In the genomic region with DNA sequence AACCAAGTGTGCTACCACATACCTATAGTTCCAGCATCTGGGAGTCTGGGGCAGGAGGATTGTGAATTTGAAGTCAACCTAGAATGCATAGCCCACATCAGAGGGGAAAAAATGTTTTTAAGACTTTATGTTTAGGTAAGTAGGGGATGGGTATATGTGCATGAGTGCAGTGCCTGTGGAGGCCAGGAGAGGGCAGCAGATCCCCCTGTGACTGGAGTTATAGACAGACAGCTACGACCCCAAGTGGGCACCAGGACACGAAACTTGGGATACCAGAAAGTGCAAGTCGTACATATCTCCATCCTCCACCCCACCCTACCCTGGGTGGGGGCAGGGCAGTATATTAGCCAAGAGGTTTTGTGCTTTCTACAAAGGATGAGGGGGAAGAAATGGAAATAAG, we compare ENCODE assay signal across 8 mouse cellular contexts. TPM values are rescaled to one million over a fixed set of nuclear protein-coding genes. Genes with fewer than 3 reads are reported as not detected.
A peak's percentile ranks its signal among the peaks of the same experiment; 100 is the strongest.
DNase-seq lines count a peak whose midpoint lies in the region; ATAC-seq and TF ChIP-seq lines count a peak whose summit lies in the region.

No protein-coding gene starts in this region.

- H3K9ac ChIP-seq in kidney, postnatal 0 days (ENCODE audit: low read depth, low read length) = no peak overlapping the region
- H3K9ac ChIP-seq in CH12.LX (ENCODE audit: insufficient read depth, low read depth) = no peak overlapping the region
- H3K9ac ChIP-seq in liver, embryonic 13.5 days = no peak overlapping the region

- 70% methylated on average over 3 of the region's 3 CpGs for whole genome bisulfite sequencing in kidney, postnatal 0 days
- WGBS in liver, embryonic 13.5 days (ENCODE audit: insufficient replicate concordance) = 28% methylated on average over 3 of the region's 3 CpGs

- no peak overlapping the region for H3K4me3 ChIP-seq in kidney, postnatal 0 days (replicated peaks; ENCODE audit: low read depth, low read length)
- no peak overlapping the region for H3K4me3 ChIP-seq in CH12.LX (replicated peaks in 1 of 3; ENCODE audit: low read depth in 2 of 3, low read length in 2 of 3, poor library complexity in 1 of 3)
- no peak overlapping the region for H3K4me3 ChIP-seq in liver, embryonic 13.5 days (replicated peaks)

- TF ChIP-seq CTCF in kidney, postnatal 0 days (IDR thresholded peaks at IDR 0.05; ENCODE audit: low read depth) = peak; percentile 78
- peak; percentile 68 to 91 for TF ChIP-seq CTCF in CH12.LX (conservative IDR thresholded peaks at IDR 0.05 in 1 of 2, IDR thresholded peaks at IDR 0.05 in 1 of 2; ENCODE audit: low read depth in 2 of 2, low read length in 2 of 2)

- in situ Hi-C loops in CH12.LX (cut with MboI; ENCODE audit: low pct_ligation_motif_present, low pct_unique_long_range_greater_than_20kb, low sequenced_read_pairs) = no loop called here

- dilution Hi-C loops in CH12.LX (cut with MboI; ENCODE audit: extremely low pct_ligation_motif_present, extremely low pct_unique_long_range_greater_than_20kb, low sequenced_read_pairs) = no loop called here

- peak; percentile 58 for TF ChIP-seq RAD21 in CH12.LX (IDR thresholded peaks at IDR 0.05; ENCODE audit: low read depth, low read length)

- H3K36me3 ChIP-seq in kidney, postnatal 0 days (ENCODE audit: insufficient read depth, low read length) = peaks cover 38% of the 10 kb centered on the region
- H3K36me3 ChIP-seq in CH12.LX (replicated peaks in 1 of 2; ENCODE audit: control insufficient read depth in 1 of 2, insufficient read depth in 1 of 2, low read length in 1 of 2) = peaks cover 53 to 80% of the 10 kb centered on the region in 2 experiments
- peaks cover 67% of the 10 kb centered on the region for H3K36me3 ChIP-seq in liver, embryonic 13.5 days

- no peaks in the 10 kb centered on the region for H3K9me3 ChIP-seq in kidney, postnatal 0 days (replicated peaks; ENCODE audit: low read length)
- peaks cover 5% of the 10 kb centered on the region for H3K9me3 ChIP-seq in CH12.LX (replicated peaks; ENCODE audit: low read length)
- no peaks in the 10 kb centered on the region for H3K9me3 ChIP-seq in liver, embryonic 13.5 days (replicated peaks)

- no peak for TF ChIP-seq EP300 in CH12.LX (IDR thresholded peaks at IDR 0.05; ENCODE audit: low read length)

- no peak for TF ChIP-seq POLR2A in CH12.LX (IDR thresholded peaks at IDR 0.05; ENCODE audit: low read depth, low read length)

- ATAC-seq in kidney, postnatal 0 days (replicated peaks; ENCODE audit: low FRiP score, low read depth) = no peak
- no peak for ATAC-seq in liver, embryonic 13.5 days (ENCODE audit: low read depth)

- H3K27ac ChIP-seq in kidney, postnatal 0 days = no peak overlapping the region
- H3K27ac ChIP-seq in CH12.LX (ENCODE audit: insufficient read depth, low read depth) = no peak overlapping the region
- H3K27ac ChIP-seq in liver, embryonic 13.5 days = no peak overlapping the region

- H3K79me2 ChIP-seq in CH12.LX (replicated peaks; ENCODE audit: control insufficient read depth, extremely low read depth, insufficient read depth, poor library complexity, severe bottlenecking) = peaks cover 3% of the 10 kb centered on the region; the same call in 1 of the 2 replicates

- no peaks in the 10 kb centered on the region for H3K27me3 ChIP-seq in kidney, postnatal 0 days (ENCODE audit: insufficient read depth, low read length)
- no peaks in the 10 kb centered on the region for H3K27me3 ChIP-seq in CH12.LX (replicated peaks)
- no peaks in the 10 kb centered on the region for H3K27me3 ChIP-seq in liver, embryonic 13.5 days

- DNase-seq in kidney, postnatal 0 days (ENCODE audit: low spot score) = no peak
- no peak for DNase-seq in kidney, adult 18-20 months
- DNase-seq in CH12.LX (ENCODE audit: extremely low read depth) (peak; percentile 62), adipocyte (ENCODE audit: low spot score) (peak; percentile 26)
- peak; percentile 26 for DNase-seq in liver, embryonic 13.5 days
- DNase-seq in frontal cortex, postnatal 25 days (ENCODE audit: low spot score in 2 of 2) = no peak
- DNase-seq in cerebellum, adult 9-10 months = no peak
- no peak for DNase-seq in left cerebral cortex, adult 8-10 months (ENCODE audit: low spot score in 2 of 2)

- no peaks in the 10 kb centered on the region for H3K4me1 ChIP-seq in kidney, postnatal 0 days (replicated peaks; ENCODE audit: insufficient read depth, low read length)
- H3K4me1 ChIP-seq in CH12.LX (ENCODE audit: control insufficient read depth in 1 of 2, insufficient read depth in 2 of 2) = peaks cover 3 to 18% of the 10 kb centered on the region in 2 experiments; a peak in 3 of 4 replicates
- peaks cover 12% of the 10 kb centered on the region for H3K4me1 ChIP-seq in liver, embryonic 13.5 days (replicated peaks)

- H3K4me2 ChIP-seq in kidney, postnatal 0 days (ENCODE audit: low read length) = no peak overlapping the region
- no peak overlapping the region for H3K4me2 ChIP-seq in CH12.LX (ENCODE audit: insufficient read depth, low read depth, poor library complexity, severe bottlenecking)
- H3K4me2 ChIP-seq in liver, embryonic 13.5 days = no peak overlapping the region

TF ChIP-seq in CH12.LX, 34 proteins besides CTCF, POLR2A, EP300 and RAD21 (continues in another document):
- no peak for TF ChIP-seq ETS1 (conservative IDR thresholded peaks at IDR 0.05; ENCODE audit: low read depth, low read length)
- TF ChIP-seq PAX5 (IDR thresholded peaks at IDR 0.05; ENCODE audit: low read length) = no peak
- TF ChIP-seq JUN (IDR thresholded peaks at IDR 0.05; ENCODE audit: insufficient read depth, low read depth, low read length) = no peak
- no peak for TF ChIP-seq NRF1 (IDR thresholded peaks at IDR 0.05; ENCODE audit: low read depth, low read length)
- peak; percentile 69 for TF ChIP-seq SMC3 (IDR thresholded peaks at IDR 0.05; ENCODE audit: low read depth, low read length)
- no peak for TF ChIP-seq BHLHE40 (IDR thresholded peaks at IDR 0.05; ENCODE audit: low read depth, low read length)
- peak; percentile 67; the same call in 1 of the 2 replicates for TF ChIP-seq POLR2AphosphoS2 (IDR thresholded peaks at IDR 0.05; ENCODE audit: low read depth, low read length)
- TF ChIP-seq MEF2A (IDR thresholded peaks at IDR 0.05; ENCODE audit: borderline replicate concordance, low read depth, low read length) = no peak
- no peak for TF ChIP-seq NELFE (IDR thresholded peaks at IDR 0.05; ENCODE audit: low read depth, low read length)
- TF ChIP-seq MAX (IDR thresholded peaks at IDR 0.05; ENCODE audit: low read length) = no peak
- no peak for TF ChIP-seq IRF4 (IDR thresholded peaks at IDR 0.05; ENCODE audit: low read depth, low read length)
- no peak for TF ChIP-seq MAZ (IDR thresholded peaks at IDR 0.05; ENCODE audit: low read depth, low read length)
- TF ChIP-seq MYC (IDR thresholded peaks at IDR 0.05; ENCODE audit: low read depth, low read length) = no peak
- no peak for TF ChIP-seq KAT2A (IDR thresholded peaks at IDR 0.05; ENCODE audit: insufficient replicate concordance, low read length)
- 0 out of 2 replicates have a peak, but pooled peaks have one; percentile 15 for TF ChIP-seq CHD2 (IDR thresholded peaks at IDR 0.05; ENCODE audit: low read length)
- no peak for TF ChIP-seq RCOR1 (conservative IDR thresholded peaks at IDR 0.05; ENCODE audit: low read depth, low read length)
- TF ChIP-seq TBP (conservative IDR thresholded peaks at IDR 0.05; ENCODE audit: low read depth, low read length) = no peak
- TF ChIP-seq ZNF384 (IDR thresholded peaks at IDR 0.05; ENCODE audit: low read depth, low read length) = no peak
- no peak for TF ChIP-seq UBTF (IDR thresholded peaks at IDR 0.05; ENCODE audit: low read depth, low read length)
- no peak for TF ChIP-seq CHD1 (IDR thresholded peaks at IDR 0.05; ENCODE audit: low read depth, low read length)

RNA-seq across cellular contexts. Expression of gene Mia, which starts 4.0 kb away (rescaled TPM):
- polyA plus RNA-seq in kidney, postnatal 0 days (2015; fragmentation: Nextera tagmentation; extraction: Ambion mirVana) = 17.6 and 23.5 TPM in 2 replicates
- total RNA-seq in CH12.LX (2012; rRNA removed) (1.1 and 1.8 TPM in 2 replicates), CH12.LX (2014; rRNA removed) (0.44 and 0.47 TPM in 2 replicates)
- polyA plus RNA-seq in CH12.LX (2012; ENCODE audit: insufficient read length, low read depth) = 2.0 and 2.1 TPM in 2 replicates
- polyA plus RNA-seq in liver, embryonic 13.5 days (2015; fragmentation: Nextera tagmentation; extraction: Ambion mirVana) = 0.85 TPM in 1 of 2 replicates, not detected in the other
- 1 to 10 TPM in 2 of 4 experiments, under 1 TPM in 2; 0.48 to 2.0 (median 1.4) TPM for total RNA-seq in left cerebral cortex, adult 8-10 months (2022)

RNA-seq across cellular contexts. Expression of gene Gm21983, which starts 4.1 kb away (rescaled TPM):
- 0.30 and 0.54 TPM in 2 replicates for polyA plus RNA-seq in kidney, postnatal 0 days (2015; fragmentation: Nextera tagmentation; extraction: Ambion mirVana)
- total RNA-seq in CH12.LX (2012; rRNA removed) (0.13 TPM in 1 of 2 replicates, not detected in the other), CH12.LX (2014; rRNA removed) (not detected in 2 replicates)
- 0.81 TPM in 1 of 2 replicates, not detected in the other for polyA plus RNA-seq in CH12.LX (2012; ENCODE audit: insufficient read length, low read depth)
- 0.46 TPM in 1 of 2 replicates, not detected in the other for polyA plus RNA-seq in liver, embryonic 13.5 days (2015; fragmentation: Nextera tagmentation; extraction: Ambion mirVana)
- total RNA-seq in left cerebral cortex, adult 8-10 months (2022) = not detected

RNA-seq across cellular contexts. Expression of gene Rab4b, which starts 6.3 kb away (rescaled TPM):
- polyA plus RNA-seq in kidney, postnatal 0 days (2015; fragmentation: Nextera tagmentation; extraction: Ambion mirVana) = 74.0 and 75.0 TPM in 2 replicates
- total RNA-seq in CH12.LX (2012; rRNA removed) (31.2 and 39.4 TPM in 2 replicates), CH12.LX (2014; rRNA removed) (22.6 and 26.2 TPM in 2 replicates)
- 69.6 and 85.5 TPM in 2 replicates for polyA plus RNA-seq in CH12.LX (2012; ENCODE audit: insufficient read length, low read depth)
- 28.5 and 28.6 TPM in 2 replicates for polyA plus RNA-seq in liver, embryonic 13.5 days (2015; fragmentation: Nextera tagmentation; extraction: Ambion mirVana)
- 100 to 1,000 TPM in 3 of 4 experiments, 10 to 100 TPM in 1; 94.2 to 108 (median 101) TPM for total RNA-seq in left cerebral cortex, adult 8-10 months (2022)

RNA-seq across cellular contexts. Expression of gene BC024978, which starts 10.6 kb away (rescaled TPM):
- 2.2 and 3.1 TPM in 2 replicates for polyA plus RNA-seq in kidney, postnatal 0 days (2015; fragmentation: Nextera tagmentation; extraction: Ambion mirVana)
- total RNA-seq in CH12.LX (2012; rRNA removed) (1.6 and 1.9 TPM in 2 replicates), CH12.LX (2014; rRNA removed) (0.90 and 1.7 TPM in 2 replicates)
- polyA plus RNA-seq in CH12.LX (2012; ENCODE audit: insufficient read length, low read depth) = 5.7 and 9.4 TPM in 2 replicates
- polyA plus RNA-seq in liver, embryonic 13.5 days (2015; fragmentation: Nextera tagmentation; extraction: Ambion mirVana) = 0.62 and 1.2 TPM in 2 replicates
- 10 to 100 TPM; 21.0 to 25.0 (median 23.2) TPM for total RNA-seq in left cerebral cortex, adult 8-10 months (2022)

RNA-seq across cellular contexts. Expression of gene Snrpa, which starts 11.1 kb away (rescaled TPM):
- polyA plus RNA-seq in kidney, postnatal 0 days (2015; fragmentation: Nextera tagmentation; extraction: Ambion mirVana) = 160 and 174 TPM in 2 replicates
- total RNA-seq in CH12.LX (2012; rRNA removed) (123 and 130 TPM in 2 replicates), CH12.LX (2014; rRNA removed) (67.1 and 74.4 TPM in 2 replicates)
- polyA plus RNA-seq in CH12.LX (2012; ENCODE audit: insufficient read length, low read depth) = 196 and 233 TPM in 2 replicates
- polyA plus RNA-seq in liver, embryonic 13.5 days (2015; fragmentation: Nextera tagmentation; extraction: Ambion mirVana) = 115 and 129 TPM in 2 replicates
- 10 to 100 TPM; 66.3 to 85.0 (median 72.8) TPM for total RNA-seq in left cerebral cortex, adult 8-10 months (2022)

Comparison
In these comparisons a context has a peak if more than half of its experiments do, and no peak if none do; other contexts are left out.
1. DNase-seq: peak in CH12.LX (single experiment), adipocyte (single experiment) and liver, embryonic 13.5 days (single experiment); none in kidney, postnatal 0 days (single experiment), kidney, adult 18-20 months (single experiment), frontal cortex, postnatal 25 days (0 of 2), cerebellum, adult 9-10 months (single experiment) and left cerebral cortex, adult 8-10 months (0 of 2).